18 mouse cellular contexts compared by ENCODE assay signal in the genomic region with DNA sequence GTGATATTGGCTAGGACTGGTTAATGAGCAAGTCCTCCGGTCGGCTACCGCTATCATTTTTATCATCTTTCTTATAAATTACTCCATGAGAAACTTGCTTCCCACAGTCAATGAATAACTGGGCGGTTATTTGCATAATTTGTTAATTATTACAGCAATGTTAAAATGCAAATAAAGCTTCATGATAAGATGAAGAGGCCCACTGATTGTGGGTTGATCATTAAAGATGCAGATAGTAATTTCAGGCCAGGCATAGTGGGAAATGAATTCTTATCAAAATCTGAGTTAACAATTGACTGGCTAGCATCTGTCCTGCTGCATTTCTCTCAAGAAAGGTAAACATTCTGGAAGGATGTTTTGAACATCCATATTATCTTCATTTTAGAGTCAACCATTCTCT.
"Had no signal": no experiment of that assay in that cellular context is flagged by ENCODE, and none has a peak within 500 bp of the region (broad histone marks: within the 10 kb centered on the region; RNA-seq: fewer than 3 reads in every experiment).

No protein-coding gene starts in this region.

- H3K9ac ChIP-seq: liver, postnatal 0 days; lung, embryonic 15.5 days; midbrain, embryonic 13.5 days; midbrain, embryonic 15.5 days; neural tube, embryonic 12.5 days; stomach, embryonic 15.5 days had no signal

- ATAC-seq: liver, postnatal 0 days; lung, postnatal 0 days; midbrain, embryonic 13.5 days; midbrain, embryonic 15.5 days had no signal

- H3K4me3 ChIP-seq: lung, embryonic 15.5 days; megakaryocyte, embryonic 14.5 days; midbrain, embryonic 13.5 days; midbrain, embryonic 15.5 days; neural tube, embryonic 12.5 days; stomach, embryonic 15.5 days had no signal

- H3K27ac ChIP-seq: lung, embryonic 15.5 days; macrophage; midbrain, embryonic 13.5 days; midbrain, embryonic 15.5 days; neural tube, embryonic 12.5 days; stomach, embryonic 15.5 days; stomach, postnatal 0 days had no signal

- H3K4me2 ChIP-seq: lung, embryonic 15.5 days; midbrain, embryonic 11.5 days; midbrain, embryonic 13.5 days; midbrain, embryonic 15.5 days; neural tube, embryonic 12.5 days; stomach, embryonic 15.5 days had no signal

- DNase-seq: liver, postnatal 0 days; lung, adult 2 months; lung, postnatal 14 days; lung, postnatal 36 days; right cerebral cortex, postnatal 14 days; thymus, adult 2 months; thymus, postnatal 25 days; thymus, postnatal 4 days had no signal

- H3K27me3 ChIP-seq: lung, embryonic 15.5 days; megakaryocyte, embryonic 14.5 days; midbrain, embryonic 13.5 days; midbrain, embryonic 15.5 days; neural tube, embryonic 12.5 days; stomach, embryonic 15.5 days had no signal

- H3K4me1 ChIP-seq: lung, embryonic 15.5 days; megakaryocyte, embryonic 14.5 days; midbrain, embryonic 13.5 days; midbrain, embryonic 15.5 days; neural tube, embryonic 12.5 days; stomach, embryonic 15.5 days had no signal

- H3K36me3 ChIP-seq: lung, embryonic 15.5 days; midbrain, embryonic 13.5 days; midbrain, embryonic 15.5 days; neural tube, embryonic 12.5 days; stomach, embryonic 15.5 days had no signal

- H3K9me3 ChIP-seq: lung, embryonic 15.5 days; megakaryocyte, embryonic 14.5 days; midbrain, embryonic 13.5 days; midbrain, embryonic 15.5 days; neural tube, embryonic 12.5 days; stomach, embryonic 15.5 days had no signal
